Mouse (Mus musculus): ENCODE measurements around the gene Dock1. TPM values are rescaled to one million over a fixed set of nuclear protein-coding genes. Genes with fewer than 3 reads are reported as not detected.

Dock1 gene
- total RNA-seq, 2 experiments from 2014 or later: 14.6 to 15.4 TPM

DNA sequence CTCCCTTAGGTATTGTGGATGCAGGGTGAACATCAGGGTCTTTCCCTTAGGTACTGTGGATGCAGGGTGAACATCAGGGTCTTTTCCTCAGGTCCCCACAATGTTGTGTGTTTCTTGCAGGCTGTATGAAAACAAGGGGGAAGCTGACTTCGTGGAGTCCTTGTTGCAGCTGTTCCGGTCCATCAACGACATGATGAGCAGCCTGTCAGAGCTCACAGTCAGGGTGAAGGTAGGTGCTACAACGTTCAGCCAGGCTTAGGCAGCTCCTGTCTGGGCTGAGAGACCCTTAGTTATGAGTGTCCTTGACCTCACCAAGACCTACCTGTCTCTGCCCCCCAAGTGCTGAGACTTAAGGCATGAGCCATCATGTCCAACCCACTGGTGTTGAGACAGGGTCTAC is 134.0 kb downstream of the Dock1 start:
- DNase-seq: no peak
- intact Hi-C loops (cut with DNase I; ENCODE audit: low total_unique reads): no loop called here

DNA sequence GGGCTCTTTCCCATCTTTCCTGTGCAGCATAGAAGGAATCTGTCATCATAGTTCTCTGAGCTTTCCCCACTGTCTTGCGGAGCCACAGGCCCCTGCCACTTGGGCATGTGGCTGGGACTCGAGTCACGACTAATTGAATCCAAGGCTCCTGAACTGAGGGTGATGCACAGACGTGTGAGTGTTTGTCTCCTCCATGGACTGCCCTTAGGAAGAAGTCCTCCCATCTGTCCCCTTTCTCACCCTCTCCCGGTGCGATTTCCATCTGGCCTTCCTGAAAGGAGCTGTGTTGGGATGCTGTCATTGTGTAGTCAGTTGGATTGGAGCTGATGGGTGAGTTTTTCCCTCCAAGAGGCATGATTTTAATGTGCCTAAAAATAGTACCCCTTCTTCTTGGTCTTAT is 136.3 kb downstream of the Dock1 start:
- intact Hi-C loops (cut with DNase I; ENCODE audit: low total_unique reads): no loop called here
- DNase-seq: no peak

DNA sequence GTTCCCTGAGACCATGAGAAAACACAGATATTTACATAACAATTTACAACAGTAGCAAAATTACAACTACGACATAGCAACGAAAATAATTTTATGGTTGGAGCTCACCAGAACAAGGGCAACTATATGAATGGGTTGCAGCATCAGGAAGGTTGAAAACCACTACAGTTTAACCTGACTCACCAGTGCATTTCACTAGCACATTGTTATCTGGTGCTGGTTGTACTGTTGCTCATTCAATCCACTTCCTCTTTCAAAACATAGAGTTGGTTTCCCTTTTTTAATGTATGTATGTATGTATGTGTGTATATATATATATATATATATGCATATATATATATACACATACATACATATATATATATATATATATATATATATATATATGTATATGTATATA is 138.0 kb downstream of the Dock1 start:
- DNase-seq: no peak
- intact Hi-C loops (cut with DNase I; ENCODE audit: low total_unique reads): no loop called here

DNA sequence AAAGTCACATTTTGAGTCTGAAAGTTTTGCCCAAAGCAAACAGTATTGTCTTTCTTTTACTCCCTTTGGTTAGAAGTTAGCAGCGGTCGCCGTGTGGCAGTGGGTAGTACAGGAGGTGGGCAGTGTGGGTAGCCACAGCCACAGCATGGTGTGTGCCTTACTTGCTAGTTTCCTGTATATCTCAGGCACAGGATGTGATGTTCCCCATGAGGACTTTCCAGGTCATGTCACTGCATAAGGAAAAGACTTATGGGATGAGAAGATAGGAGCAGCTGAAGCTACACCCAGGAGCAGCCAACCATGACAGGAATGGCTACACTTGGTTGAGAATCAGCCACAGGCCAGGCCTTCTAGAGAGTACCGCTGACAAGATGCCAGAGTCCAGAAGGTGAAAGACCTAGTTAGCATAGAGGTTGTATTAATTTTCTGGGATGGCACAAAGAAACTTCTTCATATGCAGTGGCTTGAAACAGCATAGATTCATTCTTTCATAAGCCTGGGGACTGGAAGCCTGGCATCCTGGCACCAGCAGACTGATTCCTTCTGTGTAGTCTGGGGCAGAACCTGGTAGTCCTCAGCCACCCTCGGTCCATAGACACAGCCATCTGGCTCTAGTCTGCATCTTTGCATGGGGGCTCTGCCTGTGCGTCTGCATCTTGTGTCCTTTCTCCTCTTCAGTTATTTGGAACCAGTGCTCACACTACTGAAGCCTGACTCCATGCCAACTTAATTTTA is 139.0 kb downstream of the Dock1 start:
- DNase-seq: no peak
- intact Hi-C loops (cut with DNase I; ENCODE audit: low total_unique reads): no loop called here

DNA sequence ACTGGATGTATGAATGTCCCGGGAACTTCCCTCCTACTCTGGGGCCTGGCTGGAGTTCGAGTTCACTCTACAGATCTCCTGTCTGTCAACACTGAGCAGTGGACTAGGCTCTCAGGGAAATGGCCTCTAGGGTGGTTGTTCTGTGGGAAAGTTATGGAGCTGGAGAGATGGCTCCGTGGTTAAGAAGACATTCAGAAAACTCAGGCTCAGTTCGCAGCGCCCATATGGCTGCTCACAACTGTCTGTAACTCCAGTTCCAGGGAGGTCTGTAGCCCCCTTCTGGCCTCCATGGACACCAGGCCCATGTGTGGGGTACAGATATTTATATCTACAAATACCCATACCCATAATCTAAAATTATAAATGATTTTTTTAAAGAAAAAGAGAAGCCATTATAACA is 148.0 kb downstream of the Dock1 start:
- DNase-seq: no peak
- intact Hi-C loops (cut with DNase I; ENCODE audit: low total_unique reads): no loop called here

DNA sequence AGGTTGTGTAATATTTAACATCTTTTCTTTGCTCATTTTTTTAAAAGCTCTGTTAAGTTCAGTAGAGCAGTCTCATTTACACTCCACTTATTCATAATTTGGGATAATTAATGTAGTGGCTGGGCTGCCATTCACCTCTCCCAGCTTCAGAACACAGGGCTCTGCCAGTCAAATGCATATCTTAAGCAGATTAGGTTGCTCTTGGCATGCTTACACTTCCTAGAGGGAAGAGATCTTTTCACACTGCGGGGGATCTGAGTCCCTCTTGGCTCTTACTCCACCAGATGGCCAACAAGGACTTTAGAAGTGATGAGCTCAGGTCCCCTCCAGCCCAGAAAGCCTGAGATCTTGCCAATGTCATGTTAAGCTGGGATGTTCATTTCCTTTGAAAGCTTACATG is 150.8 kb downstream of the Dock1 start:
- intact Hi-C loops (cut with DNase I; ENCODE audit: low total_unique reads): no loop called here
- no peak for DNase-seq

DNA sequence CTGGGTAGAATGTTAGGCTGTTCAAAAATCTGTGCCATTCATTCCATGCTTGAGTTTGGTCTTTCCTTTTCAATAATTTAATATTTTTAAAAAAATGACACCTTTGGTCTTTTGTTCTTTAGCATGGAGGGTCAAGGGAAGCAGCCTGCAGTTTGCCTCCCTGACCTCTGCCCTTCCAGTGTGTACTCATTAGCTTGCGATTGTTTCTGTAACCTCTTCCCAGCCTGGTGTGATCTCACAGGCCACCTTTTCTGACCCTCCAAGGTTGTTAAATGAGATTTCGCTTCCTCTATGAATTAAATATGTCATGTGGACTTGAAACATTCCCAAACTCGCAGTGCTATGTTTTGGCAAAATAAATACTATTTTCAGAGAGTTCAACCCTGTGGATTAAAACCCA is 151.6 kb downstream of the Dock1 start:
- intact Hi-C loops (cut with DNase I; ENCODE audit: low total_unique reads): no loop called here
- no peak for DNase-seq

DNA sequence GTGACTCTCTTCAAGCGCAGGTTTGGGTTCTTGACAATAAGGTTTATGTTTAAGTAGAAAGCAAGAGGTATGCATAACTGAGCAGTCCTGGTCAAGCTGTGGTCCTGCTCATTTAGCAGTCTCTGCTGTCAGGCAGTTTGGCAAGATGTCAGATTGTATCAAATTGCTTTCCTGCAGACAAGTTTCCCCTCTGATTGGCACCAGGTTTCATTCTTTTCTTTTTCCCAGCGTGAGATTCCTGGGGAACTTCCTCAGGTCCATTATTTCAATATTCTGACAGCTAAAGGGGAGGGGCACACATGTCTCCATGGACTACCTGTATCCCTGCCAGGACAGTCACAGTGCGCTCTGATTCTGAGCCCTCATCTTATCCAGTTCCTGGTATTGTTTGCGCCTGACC is 153.4 kb downstream of the Dock1 start:
- intact Hi-C loops (cut with DNase I; ENCODE audit: low total_unique reads): no loop called here
- no peak for DNase-seq

DNA sequence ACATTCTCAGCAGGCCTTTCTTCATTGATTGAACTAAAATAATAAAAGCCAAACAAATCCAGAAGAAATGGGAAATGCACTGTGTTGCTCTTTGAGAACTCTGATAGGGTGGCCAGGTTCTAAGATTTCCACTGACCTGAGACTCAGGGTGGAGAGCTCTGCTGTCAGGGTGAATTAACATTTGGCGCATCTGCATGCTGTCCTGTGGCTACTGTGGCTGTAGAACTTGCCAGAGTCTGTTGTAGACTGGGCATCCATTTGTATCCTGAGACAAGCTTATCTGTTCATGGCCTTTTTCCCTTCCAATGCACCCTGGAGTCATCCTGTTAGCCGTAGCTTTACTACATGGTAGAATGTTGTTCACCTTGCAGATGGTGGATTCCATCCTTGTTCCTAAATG is 169.6 kb downstream of the Dock1 start:
- intact Hi-C loops (cut with DNase I; ENCODE audit: low total_unique reads): no loop called here
- DNase-seq: no peak

DNA sequence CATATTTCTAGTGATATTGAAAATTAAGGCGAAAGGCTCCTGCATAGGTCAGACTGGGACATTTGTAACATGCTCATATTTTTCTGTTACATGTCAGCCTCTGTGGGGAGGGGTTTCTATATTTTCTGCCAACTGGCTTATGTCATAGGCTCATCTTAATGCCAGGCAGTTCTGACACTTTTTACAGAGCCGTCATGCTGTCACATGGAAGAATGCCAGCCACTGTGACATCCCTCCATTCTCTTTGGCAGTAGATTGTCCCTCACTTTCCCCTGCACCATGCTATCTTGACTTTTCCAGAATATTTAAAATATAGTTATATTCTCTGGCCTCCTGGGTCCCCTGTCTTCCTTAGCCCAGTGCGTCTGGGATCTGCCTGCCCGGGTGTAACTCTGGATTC is 172.3 kb downstream of the Dock1 start:
- DNase-seq: no peak
- intact Hi-C loops (cut with DNase I; ENCODE audit: low total_unique reads): no loop called here

DNA sequence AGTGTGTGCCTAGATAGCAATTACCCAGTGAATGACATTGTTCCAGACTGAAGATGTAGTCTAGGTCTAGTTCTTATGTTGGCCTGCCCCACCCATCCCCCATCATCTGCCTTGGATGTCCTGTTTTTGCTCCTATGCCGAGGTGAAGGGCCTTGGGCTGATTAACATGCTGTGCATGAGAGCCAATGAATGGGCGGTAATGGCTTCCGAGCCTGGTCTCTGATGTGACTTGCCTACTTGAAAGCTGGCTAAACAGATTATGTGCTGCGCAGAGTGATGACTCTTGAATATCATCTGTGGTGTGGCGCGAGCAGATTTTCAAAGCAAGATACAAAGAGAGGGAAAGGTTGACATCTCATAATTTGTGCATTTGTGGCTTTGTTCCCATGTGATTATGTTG is 191.5 kb downstream of the Dock1 start:
- intact Hi-C loops (cut with DNase I; ENCODE audit: low total_unique reads): no loop called here
- no peak for DNase-seq

DNA sequence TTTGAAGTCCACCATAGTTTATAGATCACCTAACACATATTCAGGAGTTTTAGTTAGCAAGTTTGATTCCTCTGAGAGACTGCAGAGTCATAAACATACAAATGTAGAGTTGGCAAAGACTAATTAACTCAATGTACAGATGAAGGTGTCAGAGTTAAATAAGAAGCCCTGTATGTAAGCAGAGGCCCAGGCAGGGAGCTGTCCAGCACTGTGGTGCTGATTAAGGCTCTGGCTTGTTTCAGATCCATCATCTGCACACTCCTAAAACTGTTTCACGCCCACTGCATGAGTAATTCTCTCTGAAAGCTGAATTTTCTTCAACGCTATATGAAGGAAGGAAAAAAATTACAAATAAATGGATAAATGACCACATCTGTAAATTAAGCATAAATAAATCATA is 193.7 kb downstream of the Dock1 start:
- peak; percentile 25 for DNase-seq
- intact Hi-C loops (cut with DNase I; ENCODE audit: low total_unique reads): no loop called here

DNA sequence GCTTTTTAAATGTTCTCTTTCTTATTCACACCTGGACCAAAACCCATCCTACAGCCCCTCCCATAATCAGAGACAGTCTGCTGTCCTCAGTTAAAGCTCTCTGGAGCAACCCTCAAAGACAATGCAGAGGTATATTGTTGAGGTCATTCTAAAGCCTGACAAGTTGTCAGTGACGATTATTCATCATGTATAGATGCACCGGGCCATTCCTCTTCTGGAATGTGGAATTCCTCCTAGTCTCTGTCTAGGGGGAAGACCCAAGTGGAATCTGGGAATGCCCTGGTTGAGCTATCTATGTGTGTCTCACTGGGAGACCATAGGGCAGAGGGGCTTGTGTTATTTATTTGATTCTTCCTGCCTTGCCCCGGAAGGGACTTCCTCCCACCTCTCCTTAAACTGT is 202.1 kb downstream of the Dock1 start:
- intact Hi-C loops (cut with DNase I; ENCODE audit: low total_unique reads): no loop called here
- DNase-seq: no peak

DNA sequence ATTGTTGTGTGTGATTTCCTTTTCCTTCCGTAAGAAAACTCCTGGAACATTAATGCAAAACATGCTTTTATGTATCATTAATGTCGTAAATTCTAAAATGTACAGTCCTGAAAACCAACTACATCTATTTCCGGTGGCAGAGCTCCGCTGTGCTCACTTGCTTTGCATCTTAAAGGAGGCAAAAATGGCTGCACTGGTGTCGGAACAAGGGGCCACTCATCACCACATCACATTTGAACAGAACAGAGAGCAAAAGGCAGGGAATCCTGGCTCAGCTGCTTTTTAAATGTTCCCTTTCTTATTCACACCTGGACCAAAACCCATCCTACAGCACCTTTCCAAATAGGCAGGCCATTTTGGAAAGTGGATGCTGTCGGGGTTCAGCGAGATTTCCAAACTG is 202.5 kb downstream of the Dock1 start:
- intact Hi-C loops (cut with DNase I; ENCODE audit: low total_unique reads): no loop called here

DNA sequence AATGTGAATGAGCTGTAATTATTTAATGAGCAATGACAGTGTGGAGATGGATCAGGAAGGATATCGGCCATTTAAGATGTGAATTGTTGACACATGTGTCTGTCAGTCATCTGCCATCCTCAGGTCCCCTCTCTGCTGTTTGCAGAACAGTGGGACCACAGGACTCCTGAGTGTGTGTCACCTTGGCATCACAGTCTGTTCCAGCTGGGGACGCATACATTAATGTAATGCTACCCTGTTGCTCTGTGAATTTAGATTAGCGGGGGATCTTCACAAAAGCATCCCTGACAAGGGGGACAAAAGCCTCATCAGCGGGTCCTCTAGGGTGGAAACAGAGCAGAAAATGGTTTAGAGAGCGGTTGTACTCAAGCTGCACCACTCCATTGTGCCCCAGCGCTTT is 208.5 kb downstream of the Dock1 start:
- intact Hi-C loops (cut with DNase I; ENCODE audit: low total_unique reads): no loop called here

More for the DNA sequence above, 202.5 kb downstream of the Dock1 start:
- DNase-seq: no peak

DNA sequence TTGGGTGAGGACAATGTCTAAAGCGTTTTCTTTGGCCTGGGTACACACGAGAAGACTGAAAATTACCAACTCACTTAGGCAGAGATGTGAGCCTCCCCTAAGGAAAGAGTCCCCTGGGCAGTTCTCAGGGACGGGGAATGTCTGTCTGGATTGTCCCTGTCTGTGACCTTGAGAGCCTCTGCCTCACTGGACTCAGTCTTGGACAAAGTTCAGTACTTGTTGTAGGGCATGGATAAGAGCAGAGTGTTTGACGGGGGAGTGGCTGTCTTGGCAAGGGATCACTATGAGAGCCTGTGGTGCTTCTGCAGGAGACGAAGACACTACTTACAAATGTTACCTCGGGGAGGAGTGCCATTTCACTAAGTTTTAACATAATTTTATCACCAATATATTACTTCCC is 210.0 kb downstream of the Dock1 start:
- intact Hi-C loops (cut with DNase I; ENCODE audit: low total_unique reads): no loop called here
- no peak for DNase-seq

More for the DNA sequence above, 208.5 kb downstream of the Dock1 start:
- DNase-seq: no peak

DNA sequence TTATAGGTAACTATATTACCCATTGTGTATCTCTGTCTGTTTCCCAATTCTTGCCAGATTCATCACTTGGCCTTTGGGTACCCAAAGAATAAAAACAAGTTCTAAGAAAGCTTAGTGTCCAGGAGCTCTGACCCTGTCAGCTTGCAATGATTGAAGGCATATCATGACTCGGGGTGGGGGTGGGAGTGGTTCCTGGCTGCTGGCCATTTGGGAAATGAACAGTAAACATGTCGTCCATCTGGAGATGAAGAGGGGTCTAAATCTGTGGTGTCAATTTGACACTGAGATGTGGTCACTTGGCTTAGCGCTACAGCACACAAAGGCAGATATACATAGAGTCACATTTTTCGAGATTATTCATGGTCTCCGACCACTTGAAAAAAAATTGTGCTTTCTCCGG is 213.1 kb downstream of the Dock1 start:
- intact Hi-C loops (cut with DNase I; ENCODE audit: low total_unique reads): no loop called here

DNA sequence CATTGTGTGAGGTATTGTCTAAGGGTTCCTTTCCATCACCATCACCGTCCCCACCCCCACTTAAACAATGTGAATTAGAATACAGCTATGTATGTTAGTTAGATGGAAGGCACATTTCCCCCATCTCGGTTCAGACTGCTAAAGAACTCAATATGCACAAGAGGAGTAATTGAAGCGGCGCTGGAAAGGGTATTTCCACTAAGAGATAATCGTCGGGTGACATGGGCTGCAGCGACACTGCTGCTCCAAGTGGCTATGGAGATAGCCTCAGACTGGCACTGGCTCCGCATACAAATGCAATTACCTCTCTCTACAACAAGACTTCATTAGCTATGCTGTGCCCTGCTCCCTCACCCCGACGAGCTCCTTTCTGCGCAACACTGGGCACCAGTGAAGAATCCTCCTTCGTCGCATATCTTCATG is 222.0 kb downstream of the Dock1 start:
- intact Hi-C loops (cut with DNase I; ENCODE audit: low total_unique reads): no loop called here
- no peak for DNase-seq

More for the DNA sequence above, 213.1 kb downstream of the Dock1 start:
- DNase-seq: no peak

DNA sequence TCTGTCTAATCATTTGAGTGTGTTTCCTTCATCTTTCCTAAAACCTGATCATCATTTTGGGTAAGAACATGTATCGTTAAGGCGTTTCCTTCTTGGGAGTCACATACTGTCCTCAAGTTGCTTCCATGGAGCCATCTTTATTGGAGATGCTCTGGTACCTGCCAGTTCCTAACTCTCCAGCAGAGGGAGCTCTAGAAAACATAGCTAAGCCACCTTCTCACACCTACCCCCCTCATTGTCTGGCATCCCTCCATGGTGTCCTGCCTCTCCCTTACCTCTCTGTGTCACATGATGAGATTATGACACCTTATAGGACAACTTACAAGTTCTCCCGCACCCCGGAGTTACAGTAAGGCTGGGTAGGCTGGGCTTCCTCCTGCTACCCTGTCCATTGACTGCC is 222.5 kb downstream of the Dock1 start:
- intact Hi-C loops (cut with DNase I; ENCODE audit: low total_unique reads): no loop called here
- no peak for DNase-seq

DNA sequence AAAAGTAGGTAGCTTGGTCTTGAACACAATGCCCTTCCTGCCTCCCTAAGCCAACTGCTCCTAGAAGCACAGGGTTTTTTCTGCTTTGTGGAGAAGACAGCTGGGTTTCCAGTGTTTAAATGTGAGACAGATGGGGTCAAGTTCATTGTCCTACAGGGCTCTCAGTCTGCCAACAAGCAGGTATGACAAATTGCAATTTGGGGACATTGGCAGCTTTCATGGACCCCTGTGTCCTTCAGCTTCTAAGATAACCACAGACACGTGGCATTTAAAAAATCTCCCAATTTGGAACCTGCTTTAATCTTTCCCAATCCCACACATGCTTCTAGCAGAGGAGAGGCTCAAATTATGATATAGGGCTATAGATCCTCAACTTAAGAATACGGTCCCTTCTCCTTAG is 224.2 kb downstream of the Dock1 start:
- intact Hi-C loops (cut with DNase I; ENCODE audit: low total_unique reads): no loop called here
- no peak for DNase-seq

DNA sequence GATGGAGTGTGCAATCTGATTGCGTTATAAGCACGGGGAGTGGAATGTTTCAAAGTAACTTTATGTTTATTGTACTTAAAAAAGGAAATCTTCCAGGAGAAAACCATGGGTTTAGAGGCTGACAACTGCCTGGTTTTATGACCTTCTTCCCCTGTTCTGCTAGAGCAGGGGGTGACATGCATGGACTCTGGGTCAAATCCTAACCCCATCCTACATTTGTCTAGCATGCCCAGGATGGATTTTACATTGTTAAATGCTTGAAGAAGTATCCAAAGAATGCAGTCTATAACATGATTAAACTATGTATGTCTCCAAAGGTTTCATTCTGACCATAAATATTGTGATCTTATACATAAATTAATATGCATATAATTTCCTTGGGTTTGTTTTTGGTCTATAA is 229.0 kb downstream of the Dock1 start:
- no peak for DNase-seq

DNA sequence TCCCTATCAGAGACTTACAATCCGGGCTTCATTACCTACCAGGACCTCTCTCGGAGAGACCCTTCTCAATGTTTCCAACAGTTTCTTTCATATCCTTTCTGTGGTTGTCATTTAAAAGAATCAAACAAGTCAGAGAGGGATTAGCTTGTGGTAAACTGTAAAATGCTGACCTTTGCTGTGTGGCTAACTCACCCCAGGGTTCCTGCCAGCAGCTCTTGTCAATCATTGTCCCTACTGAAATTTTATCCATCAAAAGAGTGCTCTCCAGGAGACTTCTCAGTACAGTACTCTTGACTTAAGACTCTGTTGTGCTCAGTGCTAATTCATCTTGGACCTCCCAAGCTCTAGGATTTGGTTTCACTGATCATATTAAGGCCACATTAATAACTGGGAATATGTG is 231.5 kb downstream of the Dock1 start:
- no peak for DNase-seq
- intact Hi-C loops (cut with DNase I; ENCODE audit: low total_unique reads): loop anchor here (10.0 kb wide), 1 partner anchor 163 kb away; no protein-coding TSS in a partner anchor

More for the DNA sequence above, 229.0 kb downstream of the Dock1 start:
- intact Hi-C loops (cut with DNase I; ENCODE audit: low total_unique reads): no loop called here

All from gastrocnemius, postnatal 14 days (tissue).